Mouse (Mus musculus) Muller cell, postnatal 12 days (primary cell): ENCODE data around the gene Guk1.
"Not testable (repeated sequence)": the region's sequence is repeated elsewhere in the genome, so short reads cannot be mapped to it uniquely, and the experiment has no call there.

Experiments used
- DNase-seq: peaks from one replicate; pipeline ENCODE4 v3.0.0-alpha.2; 2015; ENCODE audit errors: inconsistent ontology term

Gene Guk1

GRCm38 (mm10) chr11:59192059-59192386 is at the start of gene Guk1:
Guk1 (minus strand) TSS chr11:59192212.
- no peak for DNase-seq

- no peak for DNase-seq
Observed at GRCm38 (mm10) chr11:59239796-59240195, 47.8 kb upstream of the Guk1 start.

GRCm38 (mm10) chr11:59239428-59239785 is 47.4 kb upstream of the Guk1 start:
- DNase-seq, result no peak

GRCm38 (mm10) chr11:59238525-59239427 is 46.8 kb upstream of the Guk1 start:
- peak; percentile 83 for DNase-seq

GRCm38 (mm10) chr11:59232797-59233196 is 40.8 kb upstream of the Guk1 start:
- DNase-seq, result no peak

- DNase-seq, result peak; percentile 66
Observed at GRCm38 (mm10) chr11:59230144-59230760, 38.2 kb upstream of the Guk1 start.

- peak; percentile 98 for DNase-seq
Observed at GRCm38 (mm10) chr11:59228122-59228953, 36.3 kb upstream of the Guk1 start, which contains the start of gene Arf1. Arf1 (minus strand) TSS chr11:59228270.

- no peak for DNase-seq
Observed at GRCm38 (mm10) chr11:59227604-59228121, 35.7 kb upstream of the Guk1 start.

- peak; percentile 32 for DNase-seq
Observed at GRCm38 (mm10) chr11:59226787-59227603, 35.0 kb upstream of the Guk1 start.

GRCm38 (mm10) chr11:59226251-59226650 is 34.2 kb upstream of the Guk1 start:
- DNase-seq, result no peak

- DNase-seq, result no peak
Observed at GRCm38 (mm10) chr11:59225167-59225566, 33.2 kb upstream of the Guk1 start.

GRCm38 (mm10) chr11:59224470-59224869 is 32.5 kb upstream of the Guk1 start:
- no peak for DNase-seq

GRCm38 (mm10) chr11:59224025-59224424 is 32.0 kb upstream of the Guk1 start:
- DNase-seq, result no peak

- DNase-seq, result no peak
Observed at GRCm38 (mm10) chr11:59222306-59222705, 30.3 kb upstream of the Guk1 start.

- DNase-seq, result no peak
Observed at GRCm38 (mm10) chr11:59221604-59222003, 29.6 kb upstream of the Guk1 start.

- no peak for DNase-seq
Observed at GRCm38 (mm10) chr11:59219064-59219463, 27.1 kb upstream of the Guk1 start.

GRCm38 (mm10) chr11:59218389-59218998 is 26.5 kb upstream of the Guk1 start:
- no peak for DNase-seq

GRCm38 (mm10) chr11:59216955-59217354 is 24.9 kb upstream of the Guk1 start:
- no peak for DNase-seq

GRCm38 (mm10) chr11:59212892-59213494 is 21.0 kb upstream of the Guk1 start:
- no peak for DNase-seq

GRCm38 (mm10) chr11:59212320-59212719 is 20.3 kb upstream of the Guk1 start:
- DNase-seq, result not testable (repeated sequence)
